Mouse (Mus musculus) lung, embryonic 14.5 days (tissue): ENCODE data around the gene Tmem251. TPM values are rescaled to one million over a fixed set of nuclear protein-coding genes. Genes with fewer than 3 reads are reported as not detected.

ENCODE experiments used
- ATAC-seq: fragments of 200-750 bp; cut with Nextera tagmentation; 2 replicates; pipeline ENCODE4 v1.8.0; 2017; ENCODE audit warnings: mild to moderate bottlenecking, moderate TSS enrichment, moderate library complexity; ENCODE audit not compliant: insufficient read depth
- DNase-seq: peaks from one replicate; pipeline ENCODE4 v3.0.0-alpha.2; 2015
- H3K27ac ChIP-seq: fragments of 300-500 bp; sonication (generic); 2 replicates; pipeline ENCODE4 v1.5.1; 2014; ENCODE audit warnings: low read depth, mild to moderate bottlenecking, moderate library complexity
- H3K27me3 ChIP-seq: fragments of 300-500 bp; sonication (generic); 2 replicates; pipeline ENCODE4 v1.6.1; 2014; ENCODE audit warnings: low read length, control low read depth; ENCODE audit not compliant: insufficient read depth
- H3K36me3 ChIP-seq: fragments of 300-500 bp; sonication (generic); 2 replicates; pipeline ENCODE4 v1.6.1; 2014; ENCODE audit warnings: control low read depth; ENCODE audit not compliant: insufficient read depth
- H3K4me1 ChIP-seq: fragments of 300-500 bp; sonication (generic); 2 replicates; pipeline ENCODE4 v1.6.1; 2014; ENCODE audit warnings: antibody characterized with exemption, control low read depth; ENCODE audit not compliant: insufficient read depth
- H3K4me2 ChIP-seq: fragments of 300-500 bp; sonication (generic); 2 replicates; pipeline ENCODE4 v1.6.1; 2014; ENCODE audit warnings: mild to moderate bottlenecking
- H3K4me3 ChIP-seq: fragments of 300-500 bp; sonication (generic); 2 replicates; pipeline ENCODE4 v1.5.1; 2014; ENCODE audit warnings: low read depth, low read length
- H3K9ac ChIP-seq: fragments of 300-500 bp; sonication (generic); 2 replicates; pipeline ENCODE4 v1.6.1; 2014
- H3K9me3 ChIP-seq: fragments of 300-500 bp; sonication (generic); 2 replicates; pipeline ENCODE4 v1.6.1; 2016; ENCODE audit warnings: low read depth, low read length, control low read depth
- CTCF ChIP-seq: IDR thresholded peaks from 2 replicates; pipeline ENCODE4 v1.5.1; 2016; ENCODE audit warnings: antibody characterized with exemption, low read depth
- WGBS: fragments of 180-500 bp; shearing (Covaris S2); extraction: QIAGEN DNeasy Blood & Tissue Kit; methylation state at CpG from one replicate; pipeline ENCODE4 v1.1.7; 2014; 5-methylcytosine and 5-hydroxymethylcytosine counted together
- polyA plus RNA-seq: library from polyadenylated mRNA; unstranded; fragments of >200 nt; fragmentation: Nextera tagmentation; extraction: Ambion mirVana; gene quantifications from 2 replicates; pipeline ENCODE4 v1.2.1, GENCODE M21; 2014

Gene Tmem251
- polyA plus RNA-seq, 1 experiment from 2014 or later = 11.4 TPM

- Histone ChIP-seq H3K4me1 (peaks cover 7% of the 10 kb centered on the region), H3K9ac (no peak overlapping the region), H3K27ac (no peak overlapping the region), H3K4me2 (no peak overlapping the region), H3K36me3 (peaks cover 6% of the 10 kb centered on the region; the same call in 1 of the 2 replicates), H3K27me3 (no peaks in the 10 kb centered on the region), H3K9me3 (no peaks in the 10 kb centered on the region), H3K4me3 (no peak overlapping the region)
- 61% methylated on average over 3 of the region's 3 CpGs for WGBS
- peak; percentile 48 for TF ChIP-seq CTCF
- ATAC-seq = no peak
- DNase-seq = peak; percentile 58
Observed at GRCm38 (mm10) chr12:102740285-102740684, 3.3 kb upstream of the Tmem251 start.

- H3K27me3 ChIP-seq = no peaks in the 10 kb centered on the region
- H3K4me3 ChIP-seq = no peak overlapping the region
- no peak overlapping the region for H3K9ac ChIP-seq
- peaks cover 7% of the 10 kb centered on the region for H3K4me1 ChIP-seq
- H3K9me3 ChIP-seq = no peaks in the 10 kb centered on the region
- no peak for TF ChIP-seq CTCF
- DNase-seq (no peak), ATAC-seq (no peak)
- 71% methylated on average over 7 of the region's 7 CpGs for WGBS
- H3K27ac ChIP-seq = no peak overlapping the region
- peaks cover 6% of the 10 kb centered on the region; the same call in 1 of the 2 replicates for H3K36me3 ChIP-seq
- no peak overlapping the region; the same call in 1 of the 2 replicates for H3K4me2 ChIP-seq
Observed at GRCm38 (mm10) chr12:102742056-102742455, 1.5 kb upstream of the Tmem251 start.

- H3K9ac ChIP-seq = peak overlapping the region; percentile 78
- H3K4me3 ChIP-seq = peak overlapping the region; percentile 84
- under 1% methylated on average over 33 of the region's 33 CpGs for WGBS
- ATAC-seq = peak; percentile 53
- H3K4me1 ChIP-seq = peaks cover 7% of the 10 kb centered on the region
- H3K27me3 ChIP-seq = no peaks in the 10 kb centered on the region
- peaks cover 11% of the 10 kb centered on the region; the same call in 1 of the 2 replicates for H3K36me3 ChIP-seq
- H3K27ac ChIP-seq = peak overlapping the region; percentile 87
- no peak for TF ChIP-seq CTCF
- H3K4me2 ChIP-seq = peak overlapping the region; percentile 84
- H3K9me3 ChIP-seq = no peaks in the 10 kb centered on the region
- no peak for DNase-seq
Observed at GRCm38 (mm10) chr12:102743036-102743588, 450 bp upstream of the Tmem251 start.

- DNase-seq (peak; percentile 22), ATAC-seq (no peak)
- peaks cover 7% of the 10 kb centered on the region for H3K4me1 ChIP-seq
- H3K4me2 ChIP-seq = peak overlapping the region; percentile 84
- H3K9ac ChIP-seq = peak overlapping the region; percentile 9; the same call in 1 of the 2 replicates
- 51% methylated on average over 6 of the region's 6 CpGs for WGBS
- TF ChIP-seq CTCF = no peak
- no peaks in the 10 kb centered on the region for H3K9me3 ChIP-seq
- H3K36me3 ChIP-seq = peaks cover 17% of the 10 kb centered on the region; the same call in 1 of the 2 replicates
- H3K27me3 ChIP-seq = no peaks in the 10 kb centered on the region
- H3K4me3 ChIP-seq = peak overlapping the region; percentile 84
- no peak overlapping the region for H3K27ac ChIP-seq
Observed at GRCm38 (mm10) chr12:102744839-102745238, 1.3 kb downstream of the Tmem251 start.

- WGBS = 81% methylated on average over 3 of the region's 3 CpGs
- no peak for DNase-seq
- no peak overlapping the region for H3K4me2 ChIP-seq
- no peaks in the 10 kb centered on the region; the same call in 1 of the 2 replicates for H3K4me1 ChIP-seq
- no peaks in the 10 kb centered on the region for H3K27me3 ChIP-seq
- ATAC-seq = no peak
- TF ChIP-seq CTCF = no peak
- no peak overlapping the region for H3K9ac ChIP-seq
- H3K9me3 ChIP-seq = no peaks in the 10 kb centered on the region
- no peak overlapping the region for H3K4me3 ChIP-seq
- H3K36me3 ChIP-seq = peaks cover 14% of the 10 kb centered on the region; the same call in 1 of the 2 replicates
- no peak overlapping the region for H3K27ac ChIP-seq
Observed at GRCm38 (mm10) chr12:102748256-102748655, 4.7 kb downstream of the Tmem251 start.

GRCm38 (mm10) chr12:102756304-102756703 is 12.7 kb downstream of the Tmem251 start:
- peaks cover 7% of the 10 kb centered on the region for H3K4me1 ChIP-seq
- peak overlapping the region; percentile 83 for H3K4me3 ChIP-seq
- H3K27ac ChIP-seq = no peak overlapping the region
- no peak for ATAC-seq
- 64% methylated on average over 7 of the region's 7 CpGs for WGBS
- peak overlapping the region; percentile 64 for H3K9ac ChIP-seq
- no peaks in the 10 kb centered on the region for H3K9me3 ChIP-seq
- H3K27me3 ChIP-seq = no peaks in the 10 kb centered on the region
- H3K4me2 ChIP-seq = peak overlapping the region; percentile 93
- H3K36me3 ChIP-seq = 0 out of 2 replicates have a peak, but pooled peaks cover 11% of the 10 kb centered on the region
- peak; percentile 48 for DNase-seq
- TF ChIP-seq CTCF = peak; percentile 57

- 0 out of 2 replicates have a peak, but pooled peaks cover 16% of the 10 kb centered on the region for H3K36me3 ChIP-seq
- no peaks in the 10 kb centered on the region for H3K9me3 ChIP-seq
- H3K4me2 ChIP-seq = peak overlapping the region; percentile 93
- ATAC-seq = peak; percentile 85
- H3K27ac ChIP-seq = peak overlapping the region; percentile 90
- H3K27me3 ChIP-seq = no peaks in the 10 kb centered on the region
- no peak for DNase-seq
- TF ChIP-seq CTCF = no peak
- H3K4me1 ChIP-seq = peaks cover 7% of the 10 kb centered on the region
- peak overlapping the region; percentile 64 for H3K9ac ChIP-seq
- 1% methylated on average over 46 of the region's 46 CpGs for WGBS
- H3K4me3 ChIP-seq = peak overlapping the region; percentile 83
Observed at GRCm38 (mm10) chr12:102757055-102757688, 13.6 kb downstream of the Tmem251 start.
